Mouse (Mus musculus) ES-E14 (cell line): ENCODE measurements around the gene Tanc1.

ENCODE experiments used
- CHD2 ChIP-seq: IDR thresholded peaks from 2 replicates; pipeline ENCODE4 v1.6.1; 2014; ENCODE audit warnings: mild to moderate bottlenecking, low read depth, low read length, inconsistent platforms
- HCFC1 ChIP-seq: IDR thresholded peaks from 2 replicates; pipeline ENCODE4 v1.6.1; 2012; ENCODE audit warnings: low read length, inconsistent platforms, borderline replicate concordance; ENCODE audit not compliant: insufficient read depth
- MAFK ChIP-seq: IDR thresholded peaks from 2 replicates; pipeline ENCODE4 v1.6.1; 2014; ENCODE audit warnings: mild to moderate bottlenecking, low read depth, low read length, inconsistent platforms; ENCODE audit not compliant: insufficient read depth
- ZC3H11A ChIP-seq: IDR thresholded peaks from 2 replicates; pipeline ENCODE4 v1.6.1; 2012; ENCODE audit warnings: low read depth, mild to moderate bottlenecking, inconsistent platforms, low read length, borderline replicate concordance
- ZNF384 ChIP-seq: IDR thresholded peaks from 2 replicates; pipeline ENCODE4 v1.6.1; 2012; ENCODE audit warnings: low read depth, low read length, inconsistent platforms

DNA sequence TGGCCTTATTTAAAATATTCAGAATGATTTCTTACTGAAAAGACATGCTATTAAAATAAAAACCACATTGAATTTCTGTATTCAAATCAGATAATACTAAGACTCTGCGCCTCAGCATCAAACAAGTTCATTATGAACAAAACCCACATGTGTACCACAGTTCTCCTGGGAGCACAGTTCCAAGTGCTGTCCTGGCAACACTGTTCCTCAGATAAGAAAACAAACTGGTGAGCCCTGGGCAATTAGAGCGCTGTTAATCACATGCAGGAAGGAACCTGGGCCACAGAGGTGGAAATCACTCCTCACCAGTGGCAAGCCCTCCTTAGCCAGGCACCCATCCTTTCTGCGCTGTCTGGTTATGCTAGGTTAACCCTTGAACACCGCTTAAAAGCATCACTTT lies 265.5 kb downstream of the Tanc1 start:
- no peak for TF ChIP-seq MAFK
- no peak for TF ChIP-seq ZC3H11A
- TF ChIP-seq HCFC1, result no peak
- no peak for TF ChIP-seq ZNF384
- TF ChIP-seq CHD2, result no peak
